Mouse (Mus musculus) bone marrow, adult 2 months (tissue): Measurements from ENCODE around the gene Eif4h. TPM values are rescaled to one million over a fixed set of nuclear protein-coding genes. Genes with fewer than 3 reads are reported as not detected.

Experiments used
- H3K27ac ChIP-seq: fragments of 200-500 bp; 2 replicates; pipeline ENCODE4 v1.5.1; 2012; ENCODE audit warnings: low read depth, mild to moderate bottlenecking, control low read depth, inconsistent platforms, low read length; ENCODE audit not compliant: control insufficient read depth, poor library complexity, insufficient read depth
- H3K4me1 ChIP-seq: fragments of 200-500 bp; 2 replicates; pipeline ENCODE4 v1.6.1; 2011; ENCODE audit warnings: low read length; ENCODE audit not compliant: control insufficient read depth, insufficient read depth
- H3K4me3 ChIP-seq: fragments of 200-500 bp; replicated peaks from 2 replicates; pipeline ENCODE3; 2011; ENCODE audit warnings: mild to moderate bottlenecking, low read depth, low read length, control low read depth; ENCODE audit not compliant: control insufficient read depth
- CTCF ChIP-seq: fragments of 200-500 bp; IDR thresholded peaks from 2 replicates; pipeline ENCODE4 v1.5.1; 2011; ENCODE audit warnings: low read length, control low read depth; ENCODE audit not compliant: control insufficient read depth, insufficient read depth
- POLR2A ChIP-seq: fragments of 200-500 bp; IDR thresholded peaks from 2 replicates; pipeline ENCODE4 v1.6.1; 2011; ENCODE audit warnings: low read depth, mild to moderate bottlenecking, control low read depth, low read length, borderline replicate concordance; ENCODE audit not compliant: control insufficient read depth
- WGBS: fragments of 180-500 bp; shearing (Covaris S2); methylation state at CpG from one replicate; pipeline ENCODE4 v1.1.7; 2018; 5-methylcytosine and 5-hydroxymethylcytosine counted together
- polyA plus RNA-seq: library from polyadenylated mRNA; stranded (reverse); fragments of >200 nt; gene quantifications from 2 replicates; pipeline ENCODE4 v1.2.4, GENCODE M21; 2011; ENCODE audit warnings: low replicate concordance; ENCODE audit not compliant: missing spikeins, insufficient read depth, insufficient read length

The Eif4h gene
- polyA plus RNA-seq, 1 experiment = 101 TPM

DNA sequence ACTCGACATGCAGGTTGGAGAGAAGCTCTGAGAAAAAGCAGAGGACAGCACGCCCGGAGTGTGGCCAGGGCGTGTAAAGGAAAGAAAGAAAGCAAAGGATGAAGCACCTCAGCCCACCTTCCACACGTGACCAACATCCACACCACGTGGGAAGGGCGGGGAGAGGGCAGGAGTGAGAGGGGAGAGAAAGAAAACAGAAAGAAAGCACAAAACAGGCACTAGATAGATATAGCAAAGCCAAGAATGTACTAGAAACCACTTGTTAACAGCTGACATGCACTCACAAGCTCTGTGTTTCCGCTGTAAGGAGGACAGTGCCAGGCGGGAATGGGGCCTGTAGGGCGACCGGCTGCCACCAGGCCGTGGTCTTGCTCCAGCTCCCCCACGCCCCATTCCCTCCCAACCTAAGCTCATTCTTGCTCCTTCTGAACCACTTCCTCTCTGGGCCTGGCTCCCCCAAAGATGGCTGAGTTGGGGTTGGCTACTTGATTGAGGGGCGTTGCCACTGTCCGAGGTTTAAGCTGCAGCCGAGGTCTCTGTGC is 18.1 kb downstream of the Eif4h start:
- Histone ChIP-seq H3K4me1 (no peaks in the 10 kb centered on the region), H3K27ac (no peak overlapping the region), H3K4me3 (no peak overlapping the region)
- 81% methylated on average over 16 of the region's 16 CpGs for WGBS
- TF ChIP-seq CTCF (no peak), POLR2A (no peak)

DNA sequence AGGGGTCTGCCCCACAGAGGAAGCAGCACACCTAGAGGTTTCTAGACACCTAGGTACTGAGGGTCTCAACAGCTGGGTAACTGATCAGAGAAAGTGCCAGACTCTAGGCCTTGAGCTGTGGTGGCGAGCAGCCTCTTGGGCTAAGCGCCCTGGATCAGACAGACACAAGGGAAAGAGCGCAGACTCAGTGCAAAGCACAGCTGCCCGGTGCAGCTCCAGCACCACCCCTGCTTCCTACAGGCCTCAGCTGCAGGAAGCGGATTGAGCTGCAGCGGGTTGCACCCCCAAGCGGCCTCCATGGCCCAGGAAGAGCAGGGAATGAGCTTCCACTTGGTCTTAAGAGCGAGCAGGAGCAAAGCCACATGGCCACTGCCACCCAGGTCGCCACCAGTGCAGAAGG is 18.8 kb downstream of the Eif4h start:
- Histone ChIP-seq H3K27ac (no peak overlapping the region), H3K4me1 (peaks cover 1% of the 10 kb centered on the region), H3K4me3 (no peak overlapping the region)
- TF ChIP-seq POLR2A (0 out of 2 replicates have a peak, but pooled peaks have one; percentile 5), CTCF (no peak)
- WGBS = 92% methylated on average over 9 of the region's 9 CpGs

DNA sequence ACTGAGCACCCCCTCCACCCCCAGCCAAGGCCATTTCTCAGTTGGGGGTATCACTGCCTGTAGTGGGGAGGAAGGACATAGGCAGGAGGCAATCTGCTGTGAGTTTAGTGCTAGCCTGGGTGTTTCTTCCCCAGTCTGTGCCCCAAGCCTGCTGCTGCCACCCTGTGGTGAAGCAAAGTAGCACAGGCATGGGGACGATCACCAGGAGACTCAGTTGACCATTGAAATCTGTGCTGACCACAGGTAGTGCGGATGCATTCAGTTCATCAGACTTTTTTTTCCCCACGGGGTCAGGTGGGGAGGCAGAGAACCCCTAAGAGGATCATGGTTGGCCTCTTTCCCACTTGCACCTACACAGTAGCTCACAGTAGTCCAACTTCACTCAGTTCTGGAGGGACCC is 22.2 kb downstream of the Eif4h start:
- Histone ChIP-seq H3K4me3 (no peak overlapping the region), H3K4me1 (peaks cover 5% of the 10 kb centered on the region), H3K27ac (no peak overlapping the region)
- 16% methylated on average over 3 of the region's 3 CpGs for WGBS
- TF ChIP-seq POLR2A (no peak), CTCF (peak; percentile 99)

DNA sequence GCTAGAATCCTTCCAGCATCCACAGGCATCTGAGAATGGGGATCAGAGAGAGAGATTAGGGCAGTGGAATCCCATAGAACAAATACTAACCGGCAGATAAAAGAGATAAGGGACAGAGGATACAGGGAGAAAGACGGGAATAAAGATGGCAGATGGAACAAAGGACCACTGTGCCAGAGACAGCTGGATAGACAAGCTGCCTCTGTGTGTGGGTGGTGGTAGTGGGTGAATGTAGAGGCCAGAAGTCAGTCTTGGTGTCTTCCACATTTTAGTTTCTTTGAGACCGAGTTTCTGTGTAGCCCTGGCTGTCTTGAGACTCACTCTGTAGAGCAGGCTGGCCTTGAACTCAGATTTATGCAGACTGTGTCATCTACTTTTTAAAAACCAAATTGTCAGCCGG is 23.5 kb downstream of the Eif4h start:
- Histone ChIP-seq H3K4me1 (peaks cover 5% of the 10 kb centered on the region), H3K4me3 (no peak overlapping the region), H3K27ac (peak overlapping the region; percentile 16; the same call in 1 of the 2 replicates)
- WGBS = 77% methylated on average over 4 of the region's 4 CpGs
- TF ChIP-seq CTCF (no peak), POLR2A (no peak)

DNA sequence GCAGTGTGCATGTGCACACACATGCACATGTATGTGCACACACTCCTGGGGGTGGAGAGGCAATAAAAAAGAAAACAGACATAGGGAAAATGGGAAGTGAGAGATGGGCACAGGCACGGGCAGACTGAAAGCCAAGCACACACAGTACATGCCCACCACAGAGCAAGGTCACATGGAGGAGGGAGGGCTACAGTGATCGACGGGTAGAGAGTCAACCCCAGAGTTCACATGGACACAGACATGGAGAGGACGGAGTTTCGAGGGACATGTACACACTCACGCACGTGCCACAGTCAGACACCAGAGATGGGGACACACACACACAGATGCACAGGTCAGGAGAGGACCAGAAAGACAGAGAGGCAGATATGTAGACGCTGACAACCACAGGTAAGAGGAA is 23.9 kb downstream of the Eif4h start:
- WGBS = 52% methylated on average over 8 of the region's 8 CpGs
- Histone ChIP-seq H3K4me3 (peak overlapping the region; percentile 1), H3K4me1 (peaks cover 5% of the 10 kb centered on the region), H3K27ac (peak overlapping the region; percentile 16)
- TF ChIP-seq CTCF (no peak), POLR2A (no peak)

DNA sequence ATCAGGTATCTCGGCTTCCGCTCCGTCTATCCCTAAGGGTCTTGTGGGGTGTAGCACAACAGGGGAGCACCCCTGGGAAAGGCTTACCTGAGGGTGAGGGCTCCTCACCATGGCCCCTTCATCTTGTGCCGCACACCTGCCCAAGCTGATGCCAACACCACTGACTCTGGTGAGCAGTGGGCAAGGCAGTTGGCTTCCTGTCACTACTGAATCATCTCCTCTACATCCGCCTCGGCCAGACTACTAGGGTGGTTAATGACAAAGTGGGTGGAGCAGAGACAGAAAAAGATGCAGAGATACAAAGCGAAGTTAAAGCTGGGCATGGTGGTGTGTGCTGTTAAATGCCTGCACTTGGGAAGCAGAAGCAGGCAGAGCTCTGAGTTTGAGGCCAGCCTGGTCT is 24.5 kb downstream of the Eif4h start, which contains the start of gene Lat2:
Gene Lat2, minus strand, starts transcription at position 224 of the 400 bp plus-strand sequence.
- TF ChIP-seq CTCF (no peak), POLR2A (peak; percentile 40; the same call in 1 of the 2 replicates)
- WGBS = 40% methylated on average over 7 of the region's 7 CpGs
- Histone ChIP-seq H3K4me3 (peak within 1 kb of the TSS; percentile 52), H3K27ac (peak within 1 kb of the TSS; percentile 78), H3K4me1 (peaks cover 5% of the 10 kb centered on the region)

DNA sequence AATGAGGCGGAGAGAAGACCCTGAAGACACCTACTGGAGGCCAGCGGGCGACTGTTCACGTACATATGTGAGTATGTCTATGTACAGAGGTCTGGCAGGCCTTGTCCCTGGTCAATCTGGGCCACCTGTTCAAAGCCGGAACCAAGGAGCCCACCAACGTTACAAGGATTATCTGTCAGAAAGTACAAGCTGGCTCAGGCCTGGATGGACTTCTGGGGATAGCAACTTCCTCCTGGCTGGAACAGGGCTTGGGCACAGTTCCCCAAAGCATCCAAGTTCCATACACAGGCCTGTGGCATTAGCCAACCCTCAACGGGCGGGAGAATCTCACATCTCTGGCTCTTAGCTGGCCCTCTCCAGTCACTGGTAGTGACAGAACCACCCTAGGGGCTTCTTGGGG is 25.0 kb downstream of the Eif4h start:
- Histone ChIP-seq H3K4me1 (peaks cover 5% of the 10 kb centered on the region), H3K27ac (peak overlapping the region; percentile 78), H3K4me3 (peak overlapping the region; percentile 52)
- 63% methylated on average over 8 of the region's 8 CpGs for WGBS
- no peak for TF ChIP-seq CTCF
- TF ChIP-seq POLR2A = no peak

DNA sequence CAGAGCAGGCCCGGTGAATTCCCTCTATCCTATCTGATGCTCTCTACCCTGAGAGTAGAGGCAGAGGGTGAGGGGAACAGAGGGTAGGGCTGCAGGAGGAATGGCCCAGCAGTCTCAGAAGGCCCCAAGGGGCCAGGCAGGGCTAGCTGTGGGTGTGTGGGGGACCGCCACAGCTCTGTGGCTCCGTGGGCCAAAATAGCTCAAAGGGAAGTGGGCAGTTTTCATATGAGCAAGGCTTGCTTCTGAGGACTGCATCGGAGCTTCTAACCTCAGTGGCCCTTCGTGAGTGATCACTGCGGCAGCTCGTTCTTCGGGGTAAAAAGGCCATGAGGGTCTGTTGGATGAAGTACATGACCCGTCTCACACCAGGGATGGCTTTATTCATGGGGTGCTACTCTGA is 25.6 kb downstream of the Eif4h start:
- TF ChIP-seq POLR2A (0 out of 2 replicates have a peak, but pooled peaks have one; percentile 36), CTCF (no peak)
- 28% methylated on average over 9 of the region's 9 CpGs for WGBS
- Histone ChIP-seq H3K27ac (peak overlapping the region; percentile 78), H3K4me1 (peaks cover 5% of the 10 kb centered on the region), H3K4me3 (peak overlapping the region; percentile 52)
